Mouse (Mus musculus) gastrocnemius, adult 2 months (tissue): Measurements from ENCODE around the gene Ell3. TPM values are rescaled to one million over a fixed set of nuclear protein-coding genes. Genes with fewer than 3 reads are reported as not detected.
"Not testable (repeated sequence)": the region's sequence is repeated elsewhere in the genome, so short reads cannot be mapped to it uniquely, and the experiment has no call there.

Source experiments
- DNase-seq: peaks from one replicate; pipeline ENCODE4 v3.0.0; 2022
- H3K27ac ChIP-seq: fragments of 200-600 bp; 2 replicates; pipeline ENCODE4 v1.8.1; 2022; ENCODE audit warnings: mild to moderate bottlenecking
- H3K4me3 ChIP-seq: fragments of 200-600 bp; 2 replicates; pipeline ENCODE4 v1.8.1; 2022; ENCODE audit warnings: mild to moderate bottlenecking, moderate library complexity
- CTCF ChIP-seq: fragments of 200-600 bp; IDR thresholded peaks from 2 replicates; pipeline ENCODE4 v1.8.1; 2022; ENCODE audit warnings: antibody characterized with exemption, mild to moderate bottlenecking, moderate library complexity
- intact Hi-C: fragments of 180-260 bp; cut with DNase I; formaldehyde crosslinking; loops from one replicate; pipeline ENCODE4 v1.15.1; 2025
- long read RNA-seq, 2 experiments: library from polyadenylated mRNA; stranded (forward); transcript quantifications; one replicate each; pipeline ENCODE4 v2.0.0; 2021
- total RNA-seq, 2 experiments: library from RNA; stranded (reverse); gene quantifications; 2 replicates each; pipeline ENCODE4 v1.2.3; 2021

The Ell3 gene
- not detected for total RNA-seq
- long read RNA-seq, experiment 1, result 0 reads
- long read RNA-seq, experiment 2, result 0 reads

- intact Hi-C loops, result no loop called here
- no peak for DNase-seq
- H3K27ac ChIP-seq, result no peak within 1 kb of the TSS
- no peak for TF ChIP-seq CTCF
- peak within 1 kb of the TSS; percentile 82 for H3K4me3 ChIP-seq
Observed at GRCm38 (mm10) chr2:121444178-121444577, at the start of gene Ell3. Gene Ell3 (minus strand): TSS chr2:121444278.

- H3K27ac ChIP-seq, H3K4me3 ChIP-seq, DNase-seq: not testable (repeated sequence)
- intact Hi-C loops, result loop anchor here (5.0 kb wide), 1 partner anchor 72 kb away; the partner anchor contains the start of genes Catsper2 and Pdia3
Observed at GRCm38 (mm10) chr2:121484403-121484802, 40.3 kb upstream of the Ell3 start.

- no peak for TF ChIP-seq CTCF
- Histone ChIP-seq H3K4me3 (no peak overlapping the region), H3K27ac (no peak overlapping the region)
- intact Hi-C loops, result loop anchor here (5.0 kb wide), 1 partner anchor 71 kb away; the partner anchor contains the start of genes Catsper2 and Pdia3
- no peak for DNase-seq
Observed at GRCm38 (mm10) chr2:121483576-121483975, 39.5 kb upstream of the Ell3 start.

- H3K27ac ChIP-seq, H3K4me3 ChIP-seq, DNase-seq: not testable (repeated sequence)
- intact Hi-C loops, result loop anchor here (5.0 kb wide), 1 partner anchor 69 kb away; the partner anchor contains the start of genes Catsper2 and Pdia3
Observed at GRCm38 (mm10) chr2:121480916-121481315, 36.8 kb upstream of the Ell3 start.

GRCm38 (mm10) chr2:121480498-121480897 lies 36.4 kb upstream of the Ell3 start:
- TF ChIP-seq CTCF, result peak; percentile 69
- DNase-seq, result peak; percentile 35

GRCm38 (mm10) chr2:121477491-121478266 lies 33.6 kb upstream of the Ell3 start:
- TF ChIP-seq CTCF, result no peak
- intact Hi-C loops, result no loop called here
- no peak for DNase-seq
- Histone ChIP-seq H3K27ac (no peak overlapping the region), H3K4me3 (no peak overlapping the region)

More at GRCm38 (mm10) chr2:121480498-121480897, 36.4 kb upstream of the Ell3 start:
- Histone ChIP-seq H3K4me3 (no peak overlapping the region), H3K27ac (no peak overlapping the region)
- intact Hi-C loops, result loop anchor here (5.0 kb wide), 1 partner anchor 68 kb away; the partner anchor contains the start of genes Catsper2 and Pdia3

GRCm38 (mm10) chr2:121475306-121475705 lies 31.2 kb upstream of the Ell3 start:
- H3K27ac ChIP-seq, intact Hi-C loops, H3K4me3 ChIP-seq, DNase-seq: not testable (repeated sequence)

GRCm38 (mm10) chr2:121474180-121474535 lies 30.1 kb upstream of the Ell3 start:
- intact Hi-C loops, result no loop called here
- TF ChIP-seq CTCF, result no peak
- peak; percentile 43 for DNase-seq
- Histone ChIP-seq H3K4me3 (peak overlapping the region; percentile 84), H3K27ac (peak overlapping the region; percentile 86)

GRCm38 (mm10) chr2:121473301-121474179 lies 29.5 kb upstream of the Ell3 start, which contains the start of gene Mfap1b:
Gene Mfap1b (minus strand): TSS chr2:121474067.
- intact Hi-C loops, result not testable (repeated sequence)
- Histone ChIP-seq H3K27ac (peak within 1 kb of the TSS; percentile 86), H3K4me3 (peak within 1 kb of the TSS; percentile 84)
- DNase-seq, result peak; percentile 83

- H3K4me3 ChIP-seq, result peak overlapping the region; percentile 84
- H3K27ac ChIP-seq, intact Hi-C loops, DNase-seq: not testable (repeated sequence)
Observed at GRCm38 (mm10) chr2:121472783-121473182, 28.7 kb upstream of the Ell3 start.

- DNase-seq, H3K27ac ChIP-seq, intact Hi-C loops, H3K4me3 ChIP-seq: not testable (repeated sequence)
Observed at GRCm38 (mm10) chr2:121468982-121469381, 24.9 kb upstream of the Ell3 start.

GRCm38 (mm10) chr2:121460071-121460470 lies 16.0 kb upstream of the Ell3 start:
- no peak overlapping the region for H3K4me3 ChIP-seq
- intact Hi-C loops, result no loop called here
- no peak for DNase-seq
- H3K27ac ChIP-seq, result peak overlapping the region; percentile 61
- no peak for TF ChIP-seq CTCF
